Mouse (Mus musculus): ENCODE results near the gene Dctpp1. TPM values are rescaled to one million over a fixed set of nuclear protein-coding genes. Genes with fewer than 3 reads are reported as not detected.

The Dctpp1 gene
- total RNA-seq, 2 experiments from 2014 or later, result 27.9 to 29.5 TPM

- no peak for DNase-seq (ENCODE audit: low spot score in 2 of 2)
Measured at GRCm38 (mm10) chr7:127212432-127213250, 47.9 kb downstream of the Dctpp1 start.

- no peak for DNase-seq (ENCODE audit: low spot score in 2 of 2)
Measured at GRCm38 (mm10) chr7:127211014-127211745, 49.3 kb downstream of the Dctpp1 start.

GRCm38 (mm10) chr7:127210266-127210665, 50.2 kb downstream of the Dctpp1 start:
- DNase-seq (ENCODE audit: low spot score in 2 of 2), result no peak

GRCm38 (mm10) chr7:127209851-127210250, 50.7 kb downstream of the Dctpp1 start:
- no peak for DNase-seq (ENCODE audit: low spot score in 2 of 2)

DNA sequence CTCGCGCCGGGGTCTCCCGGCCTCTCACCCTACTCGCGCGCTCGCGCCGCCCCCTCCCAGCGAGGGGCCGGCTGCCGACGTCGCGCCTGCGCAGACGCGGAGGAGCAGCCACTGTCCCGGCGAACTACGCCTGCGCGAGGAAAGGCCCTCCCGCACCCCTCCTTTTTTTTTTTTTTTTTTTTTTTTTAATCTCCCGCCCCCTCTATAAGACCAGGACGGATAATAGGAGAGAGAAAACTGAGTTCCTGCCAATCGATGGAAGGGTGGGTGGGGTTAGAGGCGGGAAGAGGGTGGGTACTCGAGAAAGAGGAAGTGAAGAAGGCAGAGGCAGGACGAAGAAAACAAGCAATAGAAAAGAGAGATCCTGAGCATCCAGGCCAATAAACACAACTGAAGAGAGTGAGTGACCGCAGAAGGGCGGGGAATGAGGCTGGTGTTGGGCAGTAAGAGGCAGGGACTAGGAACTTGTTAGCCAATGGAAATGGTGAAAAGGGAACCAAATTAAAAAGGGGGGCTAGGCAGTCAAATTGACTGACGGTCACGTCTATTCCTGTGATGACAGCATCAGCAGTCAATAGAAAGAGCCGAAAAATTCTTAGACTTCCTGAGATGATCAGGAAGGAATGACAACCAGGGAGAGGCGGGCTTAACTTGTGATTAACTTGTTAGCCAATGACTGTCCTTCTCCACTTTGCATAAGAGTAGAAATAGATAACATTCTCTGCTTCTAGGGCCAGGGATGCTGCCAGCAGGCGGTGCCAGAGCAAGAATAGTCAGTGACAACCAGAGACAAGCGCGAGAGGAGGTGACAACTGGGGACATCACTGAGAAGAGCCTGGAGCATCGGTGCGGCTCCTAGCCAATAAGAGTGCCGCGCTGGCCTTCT, 51.7 kb downstream of the Dctpp1 start, which contains the start of gene Mylpf:
Gene Mylpf, plus strand, starts transcription at position 338 of the 886 bp plus-strand sequence.
- peak; percentile 90 to 92 for DNase-seq (ENCODE audit: low spot score in 2 of 2)

DNA sequence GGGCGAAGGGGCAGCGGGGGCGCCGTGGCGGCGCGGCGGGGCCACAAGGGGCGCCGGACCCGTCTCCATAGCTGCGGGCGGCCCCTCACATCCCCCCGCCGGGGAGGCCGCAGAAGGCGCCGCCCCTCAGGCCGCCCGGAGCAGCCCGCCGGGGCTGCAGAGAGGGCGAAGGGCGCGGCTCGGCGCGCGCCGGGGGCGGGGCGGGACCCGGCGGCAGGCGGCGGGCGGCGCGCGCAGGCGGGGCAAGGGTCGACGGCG, 52.3 kb downstream of the Dctpp1 start, which contains the start of gene Tbc1d10b:
Gene Tbc1d10b, minus strand, starts transcription at position 174 of the 258 bp plus-strand sequence.
- DNase-seq (ENCODE audit: low spot score in 2 of 2), result no peak

DNA sequence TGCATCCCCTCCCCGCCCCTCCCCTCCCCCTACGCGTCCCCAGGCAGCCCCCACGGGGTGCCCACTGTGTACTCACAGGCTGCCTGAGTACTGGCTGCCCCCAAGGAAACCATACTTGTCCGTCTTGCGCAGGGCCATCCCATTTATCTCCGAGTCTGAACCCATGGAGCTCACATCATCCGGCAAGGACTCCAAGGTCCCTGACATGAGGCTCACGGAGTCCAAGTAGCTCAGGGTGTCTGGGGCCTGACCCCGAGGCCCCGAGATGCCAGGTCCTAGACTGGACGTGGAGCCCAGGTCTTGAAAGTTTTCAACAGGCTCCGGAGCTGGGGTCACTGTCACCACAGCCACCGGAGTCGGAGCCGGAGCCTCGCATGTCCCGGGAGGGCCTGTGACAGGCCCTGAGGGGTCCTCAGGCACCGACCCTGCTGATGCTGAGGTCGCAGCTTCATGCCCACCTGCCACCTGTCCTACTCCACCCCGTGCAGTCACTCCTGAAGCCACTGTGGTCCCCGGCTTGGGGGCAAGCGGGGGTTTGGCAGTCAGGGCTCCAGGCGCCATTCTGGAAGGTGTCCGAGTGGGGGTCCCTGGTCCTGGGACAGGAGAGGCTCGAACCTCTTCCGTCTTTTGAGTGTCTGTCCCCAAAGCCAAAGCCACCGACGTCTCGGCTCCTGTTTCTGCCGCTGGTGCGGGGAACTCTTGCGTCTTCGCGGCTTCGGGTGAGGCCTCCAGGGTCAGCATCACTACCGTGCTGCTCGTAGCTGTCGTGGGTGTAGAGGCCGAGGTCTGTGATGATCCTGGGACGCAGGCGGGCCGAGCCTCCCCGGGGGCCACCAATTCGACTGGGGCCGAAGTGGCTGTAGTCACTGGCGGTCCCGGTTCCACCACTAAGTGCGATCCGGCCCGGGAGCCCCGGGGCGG, 52.9 kb downstream of the Dctpp1 start:
- peak; percentile 27 to 38 for DNase-seq (ENCODE audit: low spot score in 2 of 2)

Other genes with a start within 250 kb of the Dctpp1 start
- 100 to 1,000 TPM in 1 of 2 experiments, 10 to 100 TPM in 1; 92.6 to 135 TPM for gene Mvp, start 246.1 kb downstream of the Dctpp1 start, total RNA-seq (2021)
- gene Pagr1b, start 244.2 kb downstream of the Dctpp1 start, total RNA-seq (2021), result 1 to 10 TPM; 1.3 to 3.0 TPM
- gene Pagr1a, start 243.4 kb downstream of the Dctpp1 start, total RNA-seq (2021), result 10 to 100 TPM in 1 of 2 experiments, 1 to 10 TPM in 1; 5.5 to 16.5 TPM
- gene Gm42742, start 239.6 kb downstream of the Dctpp1 start, total RNA-seq (2021), result 10 to 100 TPM; 12.9 to 27.0 TPM
- 1 to 10 TPM; 3.7 to 4.4 TPM for gene Prrt2, start 239.5 kb downstream of the Dctpp1 start, total RNA-seq (2021)
- 100 to 1,000 TPM in 1 of 2 experiments, 10 to 100 TPM in 1; 86.0 to 132 TPM for gene Maz, start 233.7 kb downstream of the Dctpp1 start, total RNA-seq (2021)
- gene Kif22, start 218.2 kb downstream of the Dctpp1 start, total RNA-seq (2021), result 1 to 10 TPM; 1.7 to 2.4 TPM
- gene Zg16, start 173.4 kb downstream of the Dctpp1 start, total RNA-seq (2021), result not detected
- gene AI467606, start 169.3 kb downstream of the Dctpp1 start, total RNA-seq (2021), result 1 to 10 TPM in 1 of 2 experiments, under 1 TPM in 1; 0.96 to 1.6 TPM
- under 1 TPM; 0.30 to 0.51 TPM for gene Qprt, start 138.5 kb downstream of the Dctpp1 start, total RNA-seq (2021)
- gene Spn, start 122.9 kb downstream of the Dctpp1 start, total RNA-seq (2021), result 1 to 10 TPM in 1 of 2 experiments, under 1 TPM in 1; 0.89 to 1.3 TPM
- gene Cd2bp2, start 64.7 kb downstream of the Dctpp1 start, total RNA-seq (2021), result 10 to 100 TPM; 51.6 to 62.3 TPM
- gene Tbc1d10b, start 52.2 kb downstream of the Dctpp1 start, total RNA-seq (2021), result 10 to 100 TPM; 43.3 to 47.5 TPM
- 10 to 100 TPM in 1 of 2 experiments, under 1 TPM in 1; 0.66 to 16.3 TPM for gene Mylpf, start 51.8 kb downstream of the Dctpp1 start, total RNA-seq (2021)
- gene Zfp553, start 27.6 kb downstream of the Dctpp1 start, total RNA-seq (2021), result 10 to 100 TPM; 12.6 to 14.8 TPM
- 1 to 10 TPM; 7.8 to 8.7 TPM for gene Sept1, start 27.6 kb downstream of the Dctpp1 start, total RNA-seq (2021)
- gene Zfp771, start 16.4 kb downstream of the Dctpp1 start, total RNA-seq (2021), result 10 to 100 TPM; 23.6 to 29.6 TPM
- 10 to 100 TPM; 86.4 to 88.8 TPM for gene Sephs2, start 13.3 kb upstream of the Dctpp1 start, total RNA-seq (2021)
- gene Itgal, start 35.6 kb upstream of the Dctpp1 start, total RNA-seq (2021), result 1 to 10 TPM; 1.7 to 4.0 TPM
- 10 to 100 TPM; 26.8 to 34.5 TPM for gene Zfp768, start 84.9 kb upstream of the Dctpp1 start, total RNA-seq (2021)
- gene Zfp747, start 115.3 kb upstream of the Dctpp1 start, total RNA-seq (2021), result 10 to 100 TPM; 10.4 to 13.0 TPM
- 1 to 10 TPM; 4.1 to 5.0 TPM for gene 9130019O22Rik, start 126.5 kb upstream of the Dctpp1 start, total RNA-seq (2021)
- gene E430018J23Rik, start 132.9 kb upstream of the Dctpp1 start, total RNA-seq (2021), result 1 to 10 TPM; 8.2 to 8.4 TPM
- gene Zfp764, start 146.1 kb upstream of the Dctpp1 start, total RNA-seq (2021), result 1 to 10 TPM; 6.6 to 6.9 TPM
- 10 to 100 TPM in 1 of 2 experiments, 1 to 10 TPM in 1; 9.9 to 11.4 TPM for gene Zfp688, start 161.4 kb upstream of the Dctpp1 start, total RNA-seq (2021)
- gene Zfp689, start 188.4 kb upstream of the Dctpp1 start, total RNA-seq (2021), result 1 to 10 TPM; 3.9 to 4.1 TPM
- gene Prr14, start 198.9 kb upstream of the Dctpp1 start, total RNA-seq (2021), result 10 to 100 TPM; 42.7 to 56.1 TPM
- 10 to 100 TPM; 67.2 to 81.1 TPM for gene Fbrs, start 218.5 kb upstream of the Dctpp1 start, total RNA-seq (2021)